Mouse (Mus musculus) midbrain, embryonic 16.5 days (tissue): ENCODE results near the gene Asf1b. TPM values are rescaled to one million over a fixed set of nuclear protein-coding genes. Genes with fewer than 3 reads are reported as not detected.
A peak's percentile ranks its signal among the peaks of the same experiment; 100 is the strongest.

Source experiments
- ATAC-seq: fragments of 200-750 bp; cut with Nextera tagmentation; 2 replicates; pipeline ENCODE4 v1.8.0; 2017; ENCODE audit warnings: moderate TSS enrichment
- H3K27ac ChIP-seq: fragments of 300-500 bp; sonication (generic); 2 replicates; pipeline ENCODE4 v1.5.1; 2014; ENCODE audit warnings: mild to moderate bottlenecking, low read length, mixed read lengths
- H3K27me3 ChIP-seq: fragments of 300-500 bp; sonication (generic); 2 replicates; pipeline ENCODE4 v1.6.1; 2014; ENCODE audit warnings: low read depth, low read length, mixed read lengths; ENCODE audit not compliant: control insufficient read depth, insufficient read depth
- H3K36me3 ChIP-seq: fragments of 300-500 bp; sonication (generic); 2 replicates; pipeline ENCODE4 v1.6.1; 2014; ENCODE audit warnings: mild to moderate bottlenecking, low read length, moderate library complexity, mixed read lengths; ENCODE audit not compliant: control insufficient read depth, insufficient read depth
- H3K4me1 ChIP-seq: fragments of 300-500 bp; sonication (generic); 2 replicates; pipeline ENCODE4 v1.6.1; 2014; ENCODE audit warnings: mild to moderate bottlenecking, low read length, mixed read lengths; ENCODE audit not compliant: control insufficient read depth, insufficient read depth
- H3K4me2 ChIP-seq: fragments of 300-500 bp; sonication (generic); 2 replicates; pipeline ENCODE4 v1.6.1; 2014; ENCODE audit warnings: mild to moderate bottlenecking, low read length, mixed read lengths
- H3K4me3 ChIP-seq: fragments of 300-500 bp; sonication (generic); 2 replicates; pipeline ENCODE4 v1.5.1; 2014; ENCODE audit warnings: low read depth, mild to moderate bottlenecking, low read length, moderate library complexity, mixed read lengths
- H3K9ac ChIP-seq: fragments of 300-500 bp; sonication (generic); 2 replicates; pipeline ENCODE4 v1.6.1; 2014; ENCODE audit warnings: low read depth, low read length, mixed read lengths
- H3K9me3 ChIP-seq: fragments of 300-500 bp; sonication (generic); replicated peaks from 2 replicates; pipeline ENCODE4 v1.6.1; 2014; ENCODE audit warnings: mild to moderate bottlenecking, low read length, mixed read lengths; ENCODE audit not compliant: control insufficient read depth, poor library complexity, severe bottlenecking
- WGBS: fragments of 180-500 bp; shearing (Covaris S2); extraction: QIAGEN DNeasy Blood & Tissue Kit; methylation state at CpG from one replicate; pipeline ENCODE4 v1.1.7; 2014; 5-methylcytosine and 5-hydroxymethylcytosine counted together
- polyA plus RNA-seq: library from polyadenylated mRNA; unstranded; fragments of >200 nt; fragmentation: Nextera tagmentation; extraction: Ambion mirVana; gene quantifications from 2 replicates; pipeline ENCODE4 v1.2.1, GENCODE M21; 2015

The Asf1b gene
- 6.1 and 6.7 TPM in 2 replicates for polyA plus RNA-seq

DNA sequence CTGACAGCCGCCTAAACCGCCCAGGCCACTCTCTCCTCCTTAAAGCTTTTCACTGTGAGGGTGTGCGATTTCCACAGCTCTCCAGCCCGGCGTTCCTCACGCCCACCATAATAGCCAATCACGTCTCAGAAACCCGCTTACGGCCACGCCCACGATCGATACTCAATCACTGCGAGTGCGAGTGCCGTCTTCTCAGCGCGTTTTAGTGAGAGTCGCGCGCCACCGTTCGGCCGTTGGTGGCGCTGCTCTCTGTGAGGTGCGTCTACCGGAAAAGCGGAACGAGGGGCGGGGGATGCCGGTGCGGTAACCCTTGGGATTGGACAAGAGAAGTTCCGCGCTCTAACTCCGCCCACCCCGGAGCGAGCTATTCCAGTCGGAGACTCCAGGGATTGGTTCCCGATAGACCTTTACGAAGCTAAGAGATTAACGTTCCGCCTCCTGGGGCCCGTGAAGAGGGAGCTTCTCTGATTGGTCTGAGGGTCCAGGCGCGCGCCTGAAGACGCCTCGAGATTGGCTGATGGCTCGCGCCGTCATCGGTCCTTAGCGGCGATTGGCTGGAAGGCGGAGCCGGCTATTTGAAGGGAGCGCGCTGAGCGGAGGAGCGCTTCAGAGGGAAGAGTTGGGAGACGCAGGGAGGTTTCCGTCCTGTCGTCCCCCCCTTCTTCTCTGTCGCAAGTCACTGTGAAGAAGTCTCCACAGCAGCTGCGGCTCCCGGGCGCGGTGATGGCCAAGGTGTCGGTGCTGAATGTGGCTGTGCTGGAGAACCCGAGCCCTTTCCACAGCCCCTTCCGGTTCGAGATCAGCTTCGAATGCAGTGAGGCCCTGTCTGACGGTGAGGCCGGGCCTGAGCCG lies at the start of gene Asf1b, which contains the start of gene Gm10644:
Asf1b (plus strand) TSS at position 402 of the 852 bp plus-strand sequence.
Gm10644 (minus strand) TSS at position 100 of the 852 bp plus-strand sequence.
- under 1% methylated on average over 73 of the region's 75 CpGs for WGBS
- H3K9ac ChIP-seq = peak within 1 kb of the TSS; percentile 50
- peaks cover 6% of the 10 kb centered on the region for H3K4me1 ChIP-seq
- H3K27me3 ChIP-seq = no peaks in the 10 kb centered on the region
- H3K36me3 ChIP-seq = no peaks in the 10 kb centered on the region
- H3K27ac ChIP-seq = peak within 1 kb of the TSS; percentile 60
- H3K4me3 ChIP-seq = peak within 1 kb of the TSS; percentile 46
- H3K9me3 ChIP-seq = no peaks in the 10 kb centered on the region
- peak; percentile 100 for ATAC-seq
- H3K4me2 ChIP-seq = peak within 1 kb of the TSS; percentile 97

DNA sequence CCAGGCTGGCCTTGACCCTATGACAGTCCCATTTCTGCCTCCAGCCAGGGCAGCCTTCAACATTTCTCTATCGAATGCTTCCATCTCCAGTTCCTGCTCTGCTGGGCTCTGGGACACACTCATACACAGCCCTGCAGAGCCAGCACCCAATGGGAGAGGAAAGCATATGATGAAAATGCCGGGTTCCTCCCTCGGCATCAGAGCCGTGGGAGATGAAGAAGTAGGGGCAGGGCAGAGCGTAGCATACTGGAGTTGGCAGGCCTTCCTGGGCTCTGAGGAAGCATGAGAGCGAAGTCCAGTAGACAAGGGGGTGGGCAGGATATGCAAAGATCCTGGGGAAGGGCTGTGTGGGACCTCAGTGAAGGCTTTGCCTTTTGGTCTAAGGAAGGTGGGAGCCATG lies 46.7 kb upstream of the Asf1b start:
- Histone ChIP-seq H3K27me3 (no peaks in the 10 kb centered on the region), H3K4me1 (peaks cover 32% of the 10 kb centered on the region), H3K36me3 (no peaks in the 10 kb centered on the region), H3K27ac (no peak overlapping the region), H3K4me3 (no peak overlapping the region), H3K9me3 (no peaks in the 10 kb centered on the region), H3K9ac (0 out of 2 replicates have a peak overlapping the region, but pooled peaks have one; percentile 21), H3K4me2 (no peak overlapping the region)
- 76% methylated on average over 6 of the region's 6 CpGs for WGBS
- ATAC-seq = no peak

DNA sequence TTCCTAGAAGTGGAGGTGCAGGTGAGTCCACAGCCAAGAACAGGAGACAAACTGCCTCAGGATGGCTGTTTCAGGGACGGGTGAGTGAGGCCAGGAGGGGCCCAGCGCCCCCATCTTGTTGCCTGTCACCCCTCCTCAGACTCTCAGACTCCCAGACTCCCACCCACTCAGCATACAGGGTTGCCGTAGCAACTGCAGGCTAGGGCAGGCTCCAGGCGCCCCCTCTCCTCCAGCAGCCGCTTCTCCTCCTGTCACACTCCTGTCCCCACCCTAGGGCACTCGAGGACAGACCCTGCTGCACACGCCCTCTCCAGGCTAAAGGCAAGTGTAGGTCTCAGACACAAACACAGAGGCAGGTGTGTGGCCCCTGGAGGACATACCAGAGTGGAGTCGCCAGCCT lies 46.0 kb upstream of the Asf1b start:
- Histone ChIP-seq H3K27ac (no peak overlapping the region), H3K4me1 (peaks cover 25% of the 10 kb centered on the region), H3K9ac (no peak overlapping the region; the same call in 1 of the 2 replicates), H3K27me3 (no peaks in the 10 kb centered on the region), H3K36me3 (no peaks in the 10 kb centered on the region), H3K4me2 (no peak overlapping the region), H3K4me3 (no peak overlapping the region), H3K9me3 (no peaks in the 10 kb centered on the region)
- 40% methylated on average over 8 of the region's 8 CpGs for WGBS
- ATAC-seq = no peak

DNA sequence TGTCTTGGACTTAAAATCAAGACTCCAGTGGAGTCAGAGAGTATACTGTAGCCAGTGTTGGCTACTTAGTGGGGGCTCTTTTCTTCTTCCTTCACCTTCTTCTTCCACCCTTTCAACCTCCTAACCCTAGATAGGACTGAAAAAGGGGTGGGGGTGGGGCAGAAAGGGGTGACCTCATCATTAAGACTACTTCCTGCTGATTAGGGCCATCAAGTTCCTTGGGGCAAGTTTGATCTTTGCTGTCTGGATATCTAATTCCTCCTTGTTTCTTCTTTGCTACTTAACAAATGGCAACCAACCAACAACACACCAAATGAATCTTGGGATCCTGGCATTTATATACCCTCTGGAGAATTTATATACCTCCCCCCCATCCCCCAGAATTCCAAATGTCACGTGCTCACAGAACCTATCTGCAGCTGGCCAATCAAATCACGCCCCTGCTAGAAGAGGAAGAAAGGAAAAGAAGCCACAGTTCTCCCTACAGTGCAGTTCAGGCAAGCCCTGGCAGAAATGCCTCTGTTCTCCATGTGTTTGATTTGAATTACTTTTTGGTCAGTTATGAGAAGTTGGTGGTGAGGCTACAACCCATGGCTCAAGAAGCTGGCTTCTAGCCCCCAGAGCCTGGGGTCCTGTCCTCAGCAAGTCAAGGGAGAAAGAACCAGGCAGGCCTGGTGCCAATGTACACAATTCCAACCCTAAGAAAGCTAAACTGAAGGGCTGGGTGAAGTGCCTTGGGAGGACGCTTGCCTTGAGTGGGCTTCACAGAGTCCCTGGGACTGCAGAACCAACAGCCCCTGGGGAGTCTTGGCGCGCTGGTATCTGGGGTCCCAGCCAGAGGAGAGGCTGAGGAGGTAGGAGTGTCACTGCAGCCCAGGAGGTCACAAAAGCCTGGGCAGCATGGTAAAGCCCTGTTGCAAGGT lies 43.2 kb upstream of the Asf1b start:
- 82% methylated on average over 5 of the region's 5 CpGs for WGBS
- H3K27ac ChIP-seq = no peak overlapping the region

DNA sequence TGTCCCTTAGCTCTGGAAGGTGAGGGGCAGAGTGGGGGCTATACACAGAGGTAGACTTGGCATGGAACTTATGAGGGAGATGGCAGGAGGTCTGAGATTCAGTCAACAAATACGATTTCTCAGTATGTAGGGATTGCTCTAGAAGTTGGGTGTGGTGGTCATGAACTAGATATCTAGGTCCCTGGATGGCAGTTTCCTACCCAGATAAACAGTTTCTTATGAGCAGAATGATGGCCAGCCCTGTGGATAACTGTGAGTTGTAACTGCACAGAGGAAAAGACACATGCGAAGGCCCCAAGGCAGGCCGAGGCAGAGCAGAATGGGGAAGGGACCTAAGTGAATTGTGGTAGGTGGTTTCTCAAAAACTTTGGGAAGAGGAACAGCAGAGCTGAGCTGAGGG lies 41.1 kb upstream of the Asf1b start:
- H3K27me3 ChIP-seq = no peaks in the 10 kb centered on the region
- H3K27ac ChIP-seq = no peak overlapping the region
- WGBS = 92% methylated on average over 3 of the region's 3 CpGs
- H3K4me3 ChIP-seq = no peak overlapping the region
- no peak overlapping the region for H3K4me2 ChIP-seq
- H3K4me1 ChIP-seq = peaks cover 7% of the 10 kb centered on the region
- no peaks in the 10 kb centered on the region for H3K9me3 ChIP-seq
- H3K9ac ChIP-seq = no peak overlapping the region
- no peak for ATAC-seq
- peaks cover 2% of the 10 kb centered on the region; the same call in 1 of the 2 replicates for H3K36me3 ChIP-seq

More for the DNA sequence above, 43.2 kb upstream of the Asf1b start:
- H3K9ac ChIP-seq = no peak overlapping the region
- H3K4me1 ChIP-seq = peaks cover 23% of the 10 kb centered on the region
- no peak overlapping the region for H3K4me2 ChIP-seq
- no peak for ATAC-seq
- no peaks in the 10 kb centered on the region for H3K9me3 ChIP-seq
- no peak overlapping the region for H3K4me3 ChIP-seq
- no peaks in the 10 kb centered on the region for H3K27me3 ChIP-seq
- H3K36me3 ChIP-seq = no peaks in the 10 kb centered on the region; the same call in 1 of the 2 replicates

DNA sequence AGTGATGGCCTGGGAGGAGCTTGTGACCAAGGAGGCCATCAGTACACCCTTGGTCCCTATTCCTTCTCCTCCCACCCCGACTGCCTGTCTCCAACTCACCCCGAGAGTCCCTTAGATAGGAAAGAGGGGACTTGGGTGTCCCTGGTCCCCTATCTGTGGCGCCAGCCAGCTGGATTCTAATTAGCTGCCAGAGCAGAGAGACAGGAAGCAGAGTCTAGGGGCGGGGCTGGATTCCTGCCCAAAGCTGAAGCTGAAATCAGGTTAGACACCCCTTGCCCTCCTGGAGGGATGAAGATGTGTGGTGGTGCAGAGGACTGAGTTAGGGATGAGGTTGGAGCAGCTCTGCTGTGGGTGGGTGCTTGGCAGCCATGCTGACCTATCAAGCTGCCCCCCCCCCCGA lies 40.4 kb upstream of the Asf1b start:
- ATAC-seq = no peak
- Histone ChIP-seq H3K4me1 (peaks cover 2% of the 10 kb centered on the region; the same call in 1 of the 2 replicates), H3K36me3 (peaks cover 5% of the 10 kb centered on the region; the same call in 1 of the 2 replicates), H3K9ac (no peak overlapping the region), H3K27me3 (no peaks in the 10 kb centered on the region), H3K4me2 (no peak overlapping the region), H3K9me3 (no peaks in the 10 kb centered on the region), H3K4me3 (no peak overlapping the region), H3K27ac (no peak overlapping the region)
- WGBS = 70% methylated on average over 5 of the region's 5 CpGs

DNA sequence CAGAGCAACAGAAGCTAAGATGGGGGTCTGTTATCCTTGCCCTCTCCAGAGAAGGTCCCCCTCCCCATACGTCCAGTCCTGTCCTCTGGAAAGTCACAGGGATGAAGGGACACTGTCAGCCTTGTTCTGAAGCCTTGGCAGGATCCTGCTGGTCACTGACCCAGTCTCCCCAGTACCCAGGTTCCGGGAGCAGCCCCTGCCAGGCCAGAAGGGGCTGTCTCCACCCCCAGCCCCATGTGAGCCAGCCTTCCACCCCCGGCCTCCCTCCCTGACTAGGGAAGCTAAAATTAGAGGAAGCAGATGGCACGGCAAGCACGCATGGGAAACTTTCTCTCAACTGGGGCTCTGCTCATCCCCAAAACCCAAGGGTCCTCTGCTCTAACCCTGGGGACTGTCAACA lies 39.3 kb upstream of the Asf1b start:
- Histone ChIP-seq H3K9me3 (no peaks in the 10 kb centered on the region), H3K27ac (no peak overlapping the region), H3K27me3 (no peaks in the 10 kb centered on the region), H3K4me2 (no peak overlapping the region), H3K9ac (no peak overlapping the region), H3K4me1 (peaks cover 2% of the 10 kb centered on the region; the same call in 1 of the 2 replicates), H3K36me3 (peaks cover 12% of the 10 kb centered on the region), H3K4me3 (no peak overlapping the region)
- no peak for ATAC-seq
- 73% methylated on average over 5 of the region's 5 CpGs for WGBS

DNA sequence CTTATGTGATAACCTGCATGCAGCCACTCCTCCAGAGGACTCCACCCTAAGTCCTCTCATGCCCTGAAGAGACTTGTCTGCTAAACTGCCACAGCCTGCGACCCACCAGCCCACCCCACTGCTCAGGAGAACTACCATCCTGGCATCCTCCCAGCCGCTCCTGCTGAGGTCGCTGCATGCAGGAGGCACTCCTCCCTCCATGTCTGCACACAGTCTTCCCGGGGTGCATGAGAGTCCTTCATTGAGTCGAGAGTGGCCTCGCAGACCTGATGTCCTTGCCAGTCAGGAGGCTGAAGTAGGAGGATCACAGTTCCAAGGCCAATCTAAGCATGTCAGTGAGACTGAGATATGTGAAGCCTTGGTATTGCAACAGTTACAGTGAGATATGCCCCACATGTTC lies 37.7 kb upstream of the Asf1b start:
- peaks cover 2% of the 10 kb centered on the region; the same call in 1 of the 2 replicates for H3K4me1 ChIP-seq
- H3K27ac ChIP-seq = no peak overlapping the region
- no peaks in the 10 kb centered on the region for H3K9me3 ChIP-seq
- H3K27me3 ChIP-seq = no peaks in the 10 kb centered on the region
- H3K36me3 ChIP-seq = peaks cover 13% of the 10 kb centered on the region
- H3K4me2 ChIP-seq = no peak overlapping the region
- H3K9ac ChIP-seq = no peak overlapping the region
- no peak for ATAC-seq
- 80% methylated on average over 6 of the region's 6 CpGs for WGBS
- no peak overlapping the region for H3K4me3 ChIP-seq
